Mouse (Mus musculus) thymus, postnatal 14 days (tissue): Measurements from ENCODE around the gene Anks1b.
A peak's percentile ranks its signal among the peaks of the same experiment; 100 is the strongest.

Source experiments
- DNase-seq: peaks from one replicate; pipeline ENCODE4 v3.0.0; 2021

Anks1b gene

GRCm38 (mm10) chr10:90829394-90830267, 956.3 kb downstream of the Anks1b start:
- peak; percentile 4 for DNase-seq

- DNase-seq = no peak
These were observed 956.9 kb downstream of the Anks1b start for GRCm38 (mm10) chr10:90830268-90830585.

GRCm38 (mm10) chr10:90830591-90831287, 957.4 kb downstream of the Anks1b start:
- DNase-seq = no peak

GRCm38 (mm10) chr10:90831288-90831626, 957.9 kb downstream of the Anks1b start:
- DNase-seq = no peak

- no peak for DNase-seq
These were observed 961.0 kb downstream of the Anks1b start for GRCm38 (mm10) chr10:90834306-90834705.

GRCm38 (mm10) chr10:90835195-90835594, 961.9 kb downstream of the Anks1b start:
- no peak for DNase-seq

- no peak for DNase-seq
These were observed 966.5 kb downstream of the Anks1b start for GRCm38 (mm10) chr10:90839611-90840335.

- DNase-seq = no peak
These were observed 969.1 kb downstream of the Anks1b start for GRCm38 (mm10) chr10:90842398-90842797.

- DNase-seq = no peak
These were observed 977.8 kb downstream of the Anks1b start for GRCm38 (mm10) chr10:90851077-90851476.

GRCm38 (mm10) chr10:90851999-90852398, 978.7 kb downstream of the Anks1b start:
- no peak for DNase-seq

- no peak for DNase-seq
These were observed 979.1 kb downstream of the Anks1b start for GRCm38 (mm10) chr10:90852432-90852831.

GRCm38 (mm10) chr10:90856668-90857067, 983.4 kb downstream of the Anks1b start:
- no peak for DNase-seq

- no peak for DNase-seq
These were observed 986.6 kb downstream of the Anks1b start for GRCm38 (mm10) chr10:90859665-90860523.

- no peak for DNase-seq
These were observed 990.7 kb downstream of the Anks1b start for GRCm38 (mm10) chr10:90863881-90864598.

- no peak for DNase-seq
These were observed 991.2 kb downstream of the Anks1b start for GRCm38 (mm10) chr10:90864599-90864889.

- DNase-seq = no peak
These were observed 999.9 kb downstream of the Anks1b start for GRCm38 (mm10) chr10:90873204-90873603.

GRCm38 (mm10) chr10:90874166-90874565, 1000.9 kb downstream of the Anks1b start:
- DNase-seq = no peak

- DNase-seq = no peak
These were observed 1007.7 kb downstream of the Anks1b start for GRCm38 (mm10) chr10:90880854-90881560.

- no peak for DNase-seq
These were observed 1016.3 kb downstream of the Anks1b start for GRCm38 (mm10) chr10:90889566-90889965.

GRCm38 (mm10) chr10:90892728-90893127, 1019.4 kb downstream of the Anks1b start:
- DNase-seq = no peak

GRCm38 (mm10) chr10:90897894-90898293, 1024.6 kb downstream of the Anks1b start:
- no peak for DNase-seq

- DNase-seq = no peak
These were observed 1030.9 kb downstream of the Anks1b start for GRCm38 (mm10) chr10:90904185-90904584.
